Comparison of ENCODE assay signal across 17 mouse cellular contexts in genomic region chr15:9574796-9575195, GRCm38 (mm10). TPM values are rescaled to one million over a fixed set of nuclear protein-coding genes. Genes with fewer than 3 reads are reported as not detected.
DNase-seq lines count a peak whose midpoint lies in the region; ATAC-seq lines count a peak whose summit lies in the region.
"Had no signal": no experiment of that assay in that cellular context is flagged by ENCODE, and none has a peak within 500 bp of the region (broad histone marks: within the 10 kb centered on the region; RNA-seq: fewer than 3 reads in every experiment).

No protein-coding gene starts in this region.

- H3K27ac ChIP-seq in embryonic facial prominence, embryonic 10.5 days (replicated peaks) = no peak overlapping the region
- H3K27ac ChIP-seq: forebrain, embryonic 13.5 days; heart, adult 2 months; hindbrain, embryonic 13.5 days; liver, embryonic 13.5 days; midbrain, embryonic 12.5 days had no signal

- H3K36me3 ChIP-seq in embryonic facial prominence, embryonic 10.5 days (replicated peaks) = no peaks in the 10 kb centered on the region
- H3K36me3 ChIP-seq: hindbrain, embryonic 13.5 days; liver, embryonic 13.5 days; midbrain, embryonic 12.5 days had no signal

- DNase-seq in CD4-positive, CD25-positive, alpha-beta regulatory T cell, adult 2 months (ENCODE audit: low read depth, low spot score) = peak; percentile 76
- DNase-seq in T-cell, adult 2 months (ENCODE audit: low spot score) = peak; percentile 88
- peak; percentile 76 for DNase-seq in thymus, postnatal 0 days (ENCODE audit: low spot score)
- DNase-seq in kidney, postnatal 10 days = no peak
- no peak for DNase-seq in heart, adult 11 months
- DNase-seq in embryonic facial prominence, embryonic 10.5 days (ENCODE audit: low spot score) = no peak
- DNase-seq: adrenal gland, adult 2 months; cerebellum, adult 2 months; embryo, embryonic 11 days; heart, adult 2 months; kidney, adult 8-10 months; liver, embryonic 13.5 days; lung, postnatal 14 days had no signal

- 86% methylated on average over 5 of the region's 5 CpGs for WGBS in embryonic facial prominence, embryonic 10.5 days

- 0 out of 2 replicates have a peak, but pooled peaks have one; percentile 9 for ATAC-seq in megakaryocyte progenitor cell, adult 5-6 weeks (replicated peaks; ENCODE audit: poor library complexity)
- ATAC-seq: forebrain, embryonic 13.5 days had no signal

- H3K4me3 ChIP-seq in embryonic facial prominence, embryonic 10.5 days = no peak overlapping the region
- H3K4me3 ChIP-seq: forebrain, embryonic 13.5 days; heart, adult 2 months; hindbrain, embryonic 13.5 days; liver, embryonic 13.5 days; midbrain, embryonic 12.5 days had no signal

- H3K27me3 ChIP-seq in embryonic facial prominence, embryonic 10.5 days (replicated peaks; ENCODE audit: low read depth, poor library complexity, severe bottlenecking) = no peaks in the 10 kb centered on the region
- H3K27me3 ChIP-seq: forebrain, embryonic 13.5 days; hindbrain, embryonic 13.5 days; liver, embryonic 13.5 days; midbrain, embryonic 12.5 days had no signal

- H3K9me3 ChIP-seq in embryonic facial prominence, embryonic 10.5 days = no peaks in the 10 kb centered on the region
- H3K9me3 ChIP-seq: forebrain, embryonic 13.5 days; hindbrain, embryonic 13.5 days; liver, embryonic 13.5 days; midbrain, embryonic 12.5 days had no signal

- H3K4me1 ChIP-seq in embryonic facial prominence, embryonic 10.5 days = no peaks in the 10 kb centered on the region
- H3K4me1 ChIP-seq: forebrain, embryonic 13.5 days; hindbrain, embryonic 13.5 days; liver, embryonic 13.5 days; midbrain, embryonic 12.5 days had no signal

RNA-seq across cellular contexts. Expression of gene Il7r, which starts 44.8 kb away (rescaled TPM):
- 0.56 and 1.2 TPM in 2 replicates for total RNA-seq in megakaryocyte progenitor cell, adult 5-6 weeks (2015)
- 0.42 and 2.9 TPM in 2 replicates for total RNA-seq in megakaryocyte progenitor cell, adult 5-6 weeks (2017)
- polyA plus RNA-seq in thymus, postnatal 0 days (2015; fragmentation: Nextera tagmentation; extraction: Ambion mirVana) = 22.0 and 26.4 TPM in 2 replicates
- not detected in 2 replicates for polyA plus RNA-seq in embryonic facial prominence, embryonic 10.5 days (2016; fragmentation: Nextera tagmentation; extraction: Ambion mirVana)
- polyA plus RNA-seq: adrenal gland, adult 2 months; forebrain, embryonic 13.5 days; hindbrain, embryonic 13.5 days; midbrain, embryonic 12.5 days had no signal

Comparison
In these comparisons a context has a peak if more than half of its experiments do, and no peak if none do; other contexts are left out.
1. DNase-seq: peak in CD4-positive, CD25-positive, alpha-beta regulatory T cell, adult 2 months (single experiment), T-cell, adult 2 months (single experiment) and thymus, postnatal 0 days (single experiment); none in kidney, postnatal 10 days (single experiment), heart, adult 11 months (single experiment) and embryonic facial prominence, embryonic 10.5 days (single experiment).
2. RNA of gene Il7r, which starts 44.8 kb away (polyA plus RNA-seq): 22.0 to 26.4 TPM in thymus, postnatal 0 days; not detected in embryonic facial prominence, embryonic 10.5 days; every median in the first group is over 10 times any median in the second.